Mouse (Mus musculus) erythroid progenitor cell, adult 5-6 weeks (primary cell): ENCODE results near the gene Ifitm10. TPM values are rescaled to one million over a fixed set of nuclear protein-coding genes. Genes with fewer than 3 reads are reported as not detected.
"Not testable (repeated sequence)": the region's sequence is repeated elsewhere in the genome, so short reads cannot be mapped to it uniquely, and the experiment has no call there.

Experiments
- ATAC-seq: replicated peaks from 2 replicates; pipeline ENCODE4 v1.8.0; 2016; ENCODE audit warnings: moderate number of reproducible peaks, mild to moderate bottlenecking, moderate TSS enrichment, inconsistent platforms; ENCODE audit not compliant: poor library complexity, low FRiP score, severe bottlenecking
- total RNA-seq, 2 experiments: library from RNA; stranded (forward) in 1 of 2; stranded (reverse) in 1 of 2; fragments of 150-400 nt in 1 of 2; fragments of 186-747, 209-891 nt in 1 of 2; gene quantifications; 2 replicates each; pipeline versions ENCODE4 v1.2.3 to v1.2.4; 2015 to 2017; ENCODE audit warnings: low replicate concordance in 2 of 2

Gene Ifitm10
- total RNA-seq (2015; ENCODE audit: low replicate concordance): not detected in 2 replicates
- total RNA-seq (2017; ENCODE audit: low replicate concordance): not detected in 2 replicates

DNA sequence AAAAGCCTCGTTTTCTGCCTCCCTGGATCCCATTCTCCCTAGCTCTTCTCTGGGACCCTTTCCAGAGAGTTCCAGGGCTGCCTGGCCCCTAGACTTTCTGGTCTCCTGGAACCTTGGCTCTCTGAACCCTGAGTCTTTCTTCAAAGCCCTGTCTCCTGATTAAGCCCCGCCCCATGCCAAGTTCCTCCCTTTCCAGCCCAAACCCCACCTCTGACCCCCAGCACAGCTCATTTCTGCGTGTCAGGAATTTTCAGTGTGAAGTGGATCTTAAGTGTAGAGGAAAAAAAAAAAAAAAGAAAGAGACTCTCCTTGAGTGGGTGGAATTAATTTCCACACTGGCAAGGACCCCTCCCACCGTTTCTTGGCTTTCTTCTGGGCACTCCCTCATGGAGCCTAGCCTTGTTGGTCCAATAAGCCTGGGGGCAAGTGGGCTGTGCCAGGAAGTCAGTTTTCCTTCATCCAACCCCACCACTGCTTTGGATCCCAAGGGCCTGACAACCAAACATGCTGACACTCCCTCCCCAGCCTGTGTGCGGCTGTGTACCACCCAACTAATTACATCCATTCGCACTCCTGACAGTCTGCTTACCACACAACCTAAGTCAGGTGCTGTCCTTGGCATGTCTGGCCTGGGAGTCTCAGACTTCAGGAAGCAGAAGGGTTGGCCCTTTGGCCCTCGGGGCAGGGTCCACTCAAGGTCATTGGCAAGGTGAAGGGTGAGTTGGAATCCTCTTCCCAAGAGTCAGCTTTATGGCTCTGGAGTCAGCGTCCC, at the start of gene Ifitm10:
TSS of gene Ifitm10 (minus strand) at position 113 of the 772 bp plus-strand sequence.
- no peak for ATAC-seq

DNA sequence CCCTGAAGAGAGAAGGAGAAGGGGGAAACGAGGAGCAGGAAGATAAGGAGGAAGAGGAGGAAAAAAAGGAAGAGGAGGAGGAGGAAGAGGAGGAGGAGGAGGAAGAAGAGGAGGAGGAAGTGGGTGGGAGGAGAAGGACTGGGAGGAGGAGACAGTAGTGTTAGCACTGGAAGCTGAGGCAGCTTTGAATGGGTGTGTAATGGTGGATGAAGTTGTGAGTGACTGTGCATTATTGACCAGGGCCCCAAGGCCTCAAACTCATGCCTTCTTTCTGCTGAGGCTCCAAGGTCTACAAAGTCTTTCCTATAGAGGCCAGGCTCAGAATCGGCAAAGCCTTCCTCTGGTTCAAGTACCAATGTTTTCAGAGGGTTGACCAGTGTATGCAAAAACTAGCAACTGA, 48.3 kb upstream of the Ifitm10 start:
- peak; percentile 50; the same call in 1 of the 2 replicates for ATAC-seq

DNA sequence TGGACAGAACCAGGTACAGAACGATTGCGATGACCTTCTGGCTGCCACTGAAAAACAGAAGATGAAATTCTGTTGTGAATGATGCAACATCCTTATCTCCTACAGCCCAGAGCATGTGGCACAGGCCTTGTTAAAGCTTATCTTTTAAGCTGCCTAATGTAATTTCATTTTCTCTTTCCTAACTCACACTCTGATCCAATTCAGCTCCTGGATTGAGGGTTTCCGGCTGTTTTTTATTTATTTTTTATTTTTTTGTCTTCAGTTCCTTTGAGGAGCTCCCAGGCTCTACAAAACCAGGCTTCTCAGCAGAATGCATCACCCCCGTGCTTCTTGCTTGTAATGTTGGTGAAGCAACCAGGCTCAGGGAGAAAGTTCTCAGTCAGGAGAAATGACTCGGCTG, 46.3 kb upstream of the Ifitm10 start:
- ATAC-seq: peak; percentile 84

DNA sequence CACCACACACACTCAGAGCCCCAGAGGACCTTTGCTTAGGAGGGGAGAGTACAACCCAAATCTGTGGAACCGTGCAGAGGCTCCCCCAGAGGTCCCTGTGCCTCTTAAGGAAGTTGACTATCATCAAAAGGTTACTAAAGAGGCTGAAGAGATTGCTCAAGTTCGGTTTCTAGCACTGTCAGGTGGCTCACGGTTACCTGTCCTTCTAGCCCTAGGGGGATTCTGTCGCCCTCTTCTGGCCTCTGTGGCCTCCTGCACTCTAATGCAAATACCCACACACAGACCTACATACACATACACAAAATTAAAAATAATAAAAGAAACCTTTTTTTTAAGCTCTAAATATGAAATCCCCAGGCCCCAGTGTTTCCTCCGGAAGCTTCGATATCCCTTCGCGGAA, 45.1 kb upstream of the Ifitm10 start:
- ATAC-seq: no peak

DNA sequence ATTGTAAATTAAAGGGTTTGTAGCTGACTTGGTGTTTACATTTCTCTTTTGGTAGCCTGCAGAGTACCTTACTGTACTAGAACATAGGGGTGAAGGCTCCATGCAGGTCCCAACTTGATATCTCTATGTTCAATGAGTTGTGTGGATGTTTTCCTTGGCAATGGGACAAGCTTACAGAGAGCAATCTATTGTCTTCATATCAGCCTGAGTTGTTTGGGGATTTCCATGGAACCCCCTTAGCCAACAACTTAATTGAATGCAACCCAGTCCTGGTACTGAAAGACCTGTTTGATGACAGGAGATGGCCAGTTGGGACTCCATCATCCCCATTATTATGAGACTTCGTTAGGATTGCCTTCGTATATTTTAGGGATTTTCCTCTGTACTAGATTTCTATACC, 44.5 kb upstream of the Ifitm10 start:
- ATAC-seq: no peak

GRCm38 (mm10) chr7:142416225-142416624, 42.7 kb upstream of the Ifitm10 start:
- no peak for ATAC-seq

DNA sequence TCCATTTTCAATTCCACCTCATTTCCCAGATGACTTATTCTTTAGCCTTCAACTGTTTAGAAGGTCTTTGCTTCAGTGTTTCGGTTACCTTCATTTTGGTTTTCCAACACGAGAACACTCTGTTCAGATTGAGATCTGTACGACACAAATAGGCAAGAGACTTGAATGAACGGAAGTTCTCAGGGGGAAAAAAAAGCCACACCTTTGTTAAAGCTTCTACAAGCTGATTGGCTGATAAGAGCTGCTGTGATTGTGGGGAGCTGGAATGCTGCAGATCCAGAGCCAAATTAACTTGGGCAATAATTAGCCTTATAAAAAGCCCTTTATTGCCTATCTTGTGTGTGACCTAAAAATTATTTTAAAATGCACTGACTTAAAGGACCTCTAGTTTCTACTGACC, 41.8 kb upstream of the Ifitm10 start:
- ATAC-seq: no peak

GRCm38 (mm10) chr7:142413285-142413684, 39.7 kb upstream of the Ifitm10 start:
- ATAC-seq: 0 out of 2 replicates have a peak, but pooled peaks have one; percentile 36

DNA sequence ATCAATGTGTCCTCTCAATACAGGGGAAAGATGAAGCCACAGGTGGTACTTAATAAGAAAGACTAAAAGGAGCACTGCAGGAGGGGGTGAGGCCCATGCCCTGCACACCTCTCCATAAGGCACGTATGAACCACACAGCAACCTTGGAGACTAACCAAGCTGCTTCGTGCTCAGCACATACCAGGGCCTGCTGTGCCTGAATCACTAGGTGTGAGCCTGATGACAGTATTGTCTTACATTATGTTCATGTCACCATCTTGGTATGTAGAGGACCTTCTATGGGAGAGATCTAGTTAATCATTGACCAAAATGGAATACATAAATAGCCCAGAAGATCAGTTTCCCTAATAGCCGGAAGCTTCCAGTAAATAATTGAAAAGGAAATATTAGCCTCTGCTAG, 36.0 kb upstream of the Ifitm10 start:
- no peak for ATAC-seq

- no peak for ATAC-seq
Measured at GRCm38 (mm10) chr7:142408686-142409085, 35.1 kb upstream of the Ifitm10 start.

GRCm38 (mm10) chr7:142407935-142408334, 34.4 kb upstream of the Ifitm10 start:
- no peak for ATAC-seq

GRCm38 (mm10) chr7:142405134-142405533, 31.6 kb upstream of the Ifitm10 start:
- ATAC-seq: not testable (repeated sequence)

DNA sequence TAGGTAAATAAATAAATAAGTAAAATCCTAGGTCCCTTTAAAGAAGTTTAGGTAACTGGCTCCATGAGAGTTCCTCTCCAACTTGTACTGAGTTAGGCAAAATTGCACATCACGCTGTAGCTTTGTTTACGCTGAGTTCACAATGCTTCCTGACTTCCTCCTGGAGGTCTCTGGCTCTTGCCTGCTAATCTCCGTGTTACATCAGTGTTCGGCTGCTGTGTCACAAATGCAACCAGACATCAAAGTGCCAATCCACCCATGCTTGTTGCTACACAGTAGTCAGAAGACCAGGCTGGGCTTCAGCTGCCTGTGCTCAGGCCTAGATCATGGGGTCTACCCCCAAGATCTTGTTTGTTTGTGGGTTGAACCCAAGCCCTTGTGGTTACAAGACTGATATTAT, 30.0 kb upstream of the Ifitm10 start:
- ATAC-seq: no peak

- ATAC-seq: no peak
Measured at GRCm38 (mm10) chr7:142400750-142401142, 27.2 kb upstream of the Ifitm10 start.

- ATAC-seq: no peak
Measured at GRCm38 (mm10) chr7:142400112-142400749, 26.7 kb upstream of the Ifitm10 start.

- ATAC-seq: no peak
Measured at GRCm38 (mm10) chr7:142399250-142399649, 25.7 kb upstream of the Ifitm10 start.

DNA sequence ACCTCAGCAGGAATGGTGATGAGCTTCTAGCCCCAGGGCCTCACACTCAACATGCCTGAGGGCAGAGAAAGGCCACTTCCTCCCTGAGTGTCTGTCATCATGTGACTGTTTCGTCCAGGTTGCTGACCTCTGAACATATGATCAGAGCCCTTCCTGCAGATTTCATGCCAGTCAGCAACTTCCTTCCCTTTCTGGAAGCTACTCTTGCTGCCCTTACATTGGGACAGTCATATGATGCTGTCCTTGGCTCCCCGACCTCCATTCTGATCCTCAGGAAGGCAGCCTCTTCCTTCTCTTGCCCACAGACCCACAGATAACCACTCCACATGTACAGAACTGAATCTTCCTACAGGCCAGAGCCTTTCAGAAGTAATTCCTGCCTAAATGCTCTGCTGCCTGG, 24.5 kb upstream of the Ifitm10 start:
- no peak for ATAC-seq

- ATAC-seq: no peak
Measured at GRCm38 (mm10) chr7:142396611-142397010, 23.1 kb upstream of the Ifitm10 start.

- ATAC-seq: no peak
Measured at GRCm38 (mm10) chr7:142395472-142395871, 21.9 kb upstream of the Ifitm10 start.

GRCm38 (mm10) chr7:142394261-142395190, 21.0 kb upstream of the Ifitm10 start:
- ATAC-seq: no peak
